In the genomic region with DNA sequence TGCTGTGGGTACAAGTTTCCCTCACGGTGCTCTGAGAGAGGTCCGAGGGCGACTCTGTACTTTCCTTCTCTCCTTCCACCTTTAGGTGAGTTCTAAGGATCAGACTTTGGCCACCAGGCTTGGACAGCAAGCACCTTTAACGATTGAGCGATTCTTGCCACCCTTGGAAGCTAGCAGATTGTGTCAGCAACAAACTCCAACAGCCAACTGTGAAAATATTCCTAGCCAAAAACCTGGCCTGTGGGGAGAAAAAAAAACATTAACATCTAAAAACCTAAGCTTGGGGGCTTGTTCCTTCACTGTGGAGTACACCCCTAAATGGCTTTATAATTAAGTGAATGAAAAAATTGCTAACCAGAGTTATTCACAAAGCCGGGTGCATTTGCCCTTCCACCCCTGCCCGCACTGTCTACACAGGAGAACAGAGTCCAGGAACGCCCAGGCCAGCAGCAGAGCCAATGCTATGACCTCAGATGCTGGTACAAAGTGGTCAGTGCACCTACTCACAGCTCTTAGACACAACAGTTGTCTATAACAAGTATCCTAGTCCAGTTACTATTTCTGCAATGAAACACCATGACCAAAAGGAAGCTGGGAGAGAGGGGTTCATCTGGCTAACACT, we compare ENCODE assay signal across 27 mouse cellular contexts.
A peak's percentile ranks its signal among the peaks of the same experiment; 100 is the strongest.
DNase-seq lines count a peak whose midpoint lies in the region; ATAC-seq lines count a peak whose summit lies in the region.
"Had no signal": no experiment of that assay in that cellular context is flagged by ENCODE, and none has a peak within 500 bp of the region (broad histone marks: within the 10 kb centered on the region; RNA-seq: fewer than 3 reads in every experiment).

No protein-coding gene starts in this region.

- H3K27ac ChIP-seq in kidney, embryonic 14.5 days (ENCODE audit: low read depth, low read length): no peak overlapping the region
- H3K27ac ChIP-seq: embryonic facial prominence, embryonic 13.5 days; hindbrain, embryonic 13.5 days; macrophage; stomach, embryonic 15.5 days had no signal

- no peaks in the 10 kb centered on the region for H3K9me3 ChIP-seq in kidney, embryonic 14.5 days (ENCODE audit: control insufficient read depth, low read length)
- H3K9me3 ChIP-seq: embryonic facial prominence, embryonic 13.5 days; heart, embryonic 12.5 days; hindbrain, embryonic 13.5 days; stomach, embryonic 15.5 days had no signal

- ATAC-seq in cerebellum, adult (ENCODE audit: insufficient number of reproducible peaks, low FRiP score, low TSS enrichment): peak; percentile 38; the same call in 1 of the 2 replicates
- ATAC-seq in kidney, embryonic 14.5 days (ENCODE audit: low FRiP score, low TSS enrichment): no peak
- ATAC-seq in erythroblast, adult 5-6 weeks (replicated peaks; ENCODE audit: low FRiP score, poor library complexity, severe bottlenecking): no peak
- ATAC-seq: lung, postnatal 0 days had no signal

- no peak for DNase-seq in cerebellum, adult 8-10 months
- peak; percentile 91 for DNase-seq in kidney, adult 11 months
- peak; percentile 94 for DNase-seq in kidney, adult 9 months
- peak; percentile 81 for DNase-seq in kidney, postnatal 14 days
- DNase-seq in ovary, postnatal 14 days (ENCODE audit: low spot score): no peak
- DNase-seq: adrenal gland, adult 2 months; adrenal gland, postnatal 36 days; embryo, embryonic 11 days; gastrocnemius, postnatal 25 days; heart, adult 18-20 months; heart, postnatal 4 days; lung, adult 18-20 months; midbrain, embryonic 14.5 days; retina, postnatal 1 day; right cerebral cortex, postnatal 14 days had no signal

- no peaks in the 10 kb centered on the region for H3K36me3 ChIP-seq in kidney, embryonic 14.5 days (ENCODE audit: control insufficient read depth, insufficient read depth, low read length)
- H3K36me3 ChIP-seq: embryonic facial prominence, embryonic 13.5 days; heart, embryonic 12.5 days; stomach, embryonic 15.5 days had no signal

- no peak overlapping the region for H3K4me2 ChIP-seq in kidney, embryonic 14.5 days (replicated peaks; ENCODE audit: low read depth, low read length)
- H3K4me2 ChIP-seq: embryonic facial prominence, embryonic 13.5 days; heart, embryonic 12.5 days; hindbrain, embryonic 13.5 days; liver, embryonic 11.5 days; stomach, embryonic 15.5 days had no signal

- WGBS in kidney, embryonic 14.5 days: 91% methylated on average over 8 of the region's 8 CpGs

- no peak overlapping the region for H3K4me3 ChIP-seq in kidney, embryonic 14.5 days (ENCODE audit: low read length)
- H3K4me3 ChIP-seq: embryonic facial prominence, embryonic 13.5 days; erythroblast, embryonic 14.5 days; heart, embryonic 12.5 days; hindbrain, embryonic 13.5 days; stomach, embryonic 15.5 days had no signal

- peaks cover 24% of the 10 kb centered on the region for H3K4me1 ChIP-seq in kidney, embryonic 14.5 days (ENCODE audit: control insufficient read depth, insufficient read depth, low read length)

- H3K27me3 ChIP-seq in kidney, embryonic 14.5 days (ENCODE audit: control insufficient read depth, insufficient read depth, low read length): no peaks in the 10 kb centered on the region
- H3K27me3 ChIP-seq: CH12.LX; embryonic facial prominence, embryonic 13.5 days; heart, embryonic 12.5 days; hindbrain, embryonic 13.5 days; stomach, embryonic 15.5 days had no signal

- no peak overlapping the region for H3K9ac ChIP-seq in kidney, embryonic 14.5 days (ENCODE audit: low read depth, low read length)
- H3K9ac ChIP-seq: embryonic facial prominence, embryonic 13.5 days; heart, embryonic 12.5 days; hindbrain, embryonic 13.5 days; stomach, embryonic 15.5 days had no signal

Comparison
In these comparisons a context has a peak if more than half of its experiments do, and no peak if none do; other contexts are left out.
1. DNase-seq: peak in kidney, adult 11 months (single experiment), kidney, adult 9 months (single experiment) and kidney, postnatal 14 days (single experiment); none in cerebellum, adult 8-10 months (single experiment) and ovary, postnatal 14 days (single experiment).